Mouse (Mus musculus) cortical plate, adult 2 months (tissue): ENCODE measurements around the gene Gm11042.

Experiments used
- CTCF ChIP-seq: fragments of 200-500 bp; IDR thresholded peaks from 2 replicates; pipeline ENCODE4 v1.5.1; 2011; ENCODE audit warnings: mild to moderate bottlenecking, control low read depth, low read length; ENCODE audit not compliant: insufficient read depth; ENCODE audit errors: extremely low read depth
- POLR2A ChIP-seq: fragments of 200-500 bp; IDR thresholded peaks from 2 replicates; pipeline ENCODE4 v1.6.1; 2011; ENCODE audit warnings: mild to moderate bottlenecking, low read length, control low read depth; ENCODE audit not compliant: insufficient read depth; ENCODE audit errors: extremely low read depth

- TF ChIP-seq POLR2A (no peak), CTCF (no peak)
Measured at GRCm38 (mm10) chr12:74316344-74316973, at the start of gene Gm11042.
